14 mouse cellular contexts compared by ENCODE assay signal in the genomic region with DNA sequence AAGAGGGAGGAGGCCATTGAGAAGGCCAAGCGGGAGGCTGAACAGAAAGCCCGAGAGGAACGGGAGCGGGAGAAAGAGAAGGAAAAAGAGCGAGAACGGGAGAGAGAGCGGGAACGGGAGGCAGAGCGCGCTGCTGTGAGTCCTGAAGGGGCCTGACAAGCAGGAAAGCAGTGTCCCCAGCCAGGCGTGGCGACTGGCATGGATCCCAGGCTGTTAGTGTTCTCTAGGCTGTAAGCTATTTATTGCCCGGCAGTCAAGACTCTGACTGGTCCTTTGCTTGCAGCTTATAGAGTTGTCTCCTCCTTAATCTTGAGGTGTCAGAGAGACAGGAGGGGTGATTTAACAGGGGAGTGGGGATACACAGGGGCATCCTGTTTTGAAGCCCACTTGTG. TPM values are rescaled to one million over a fixed set of nuclear protein-coding genes. Genes with fewer than 3 reads are reported as not detected.
DNase-seq lines count a peak whose midpoint lies in the region; TF ChIP-seq lines count a peak whose summit lies in the region.
"Had no signal": no experiment of that assay in that cellular context is flagged by ENCODE, and none has a peak within 500 bp of the region (broad histone marks: within the 10 kb centered on the region; RNA-seq: fewer than 3 reads in every experiment).

No protein-coding gene starts in this region.

- no peak for TF ChIP-seq POLR2A in small intestine, adult 2 months (IDR thresholded peaks at IDR 0.05; ENCODE audit: low read depth, low read length)

- peaks cover 95% of the 10 kb centered on the region for H3K36me3 ChIP-seq in heart, embryonic 10.5 days
- peaks cover 91% of the 10 kb centered on the region for H3K36me3 ChIP-seq in small intestine, adult 2 months (ENCODE audit: control insufficient read depth, insufficient read depth, low read length)

- intact Hi-C loops in heart, postnatal 14 days (cut with DNase I), result no loop called here
- intact Hi-C loops in left cerebral cortex, postnatal 10 days (cut with DNase I), result no loop called here

- no peak overlapping the region for H3K27ac ChIP-seq in heart, embryonic 10.5 days
- peak overlapping the region; percentile 44; the same call in 1 of the 2 replicates for H3K27ac ChIP-seq in small intestine, adult 2 months (ENCODE audit: insufficient read depth, low read depth, low read length)
- H3K27ac ChIP-seq: heart, embryonic 15.5 days; limb, embryonic 13.5 days had no signal

- no peaks in the 10 kb centered on the region for H3K9me3 ChIP-seq in heart, embryonic 10.5 days
- H3K9me3 ChIP-seq: heart, embryonic 15.5 days; limb, embryonic 13.5 days had no signal

- H3K4me1 ChIP-seq in heart, embryonic 10.5 days, result 0 out of 2 replicates have a peak, but pooled peaks cover 5% of the 10 kb centered on the region
- H3K4me1 ChIP-seq in small intestine, adult 2 months (ENCODE audit: control insufficient read depth, insufficient read depth, insufficient read length, low read length), result peaks cover 14% of the 10 kb centered on the region
- H3K4me1 ChIP-seq: limb, embryonic 13.5 days had no signal

- no peaks in the 10 kb centered on the region for H3K27me3 ChIP-seq in heart, embryonic 10.5 days (ENCODE audit: insufficient read depth, poor library complexity, severe bottlenecking)
- H3K27me3 ChIP-seq in small intestine, adult 2 months (ENCODE audit: control insufficient read depth, insufficient read depth, low read length), result no peaks in the 10 kb centered on the region
- H3K27me3 ChIP-seq: CH12.LX; heart, embryonic 15.5 days; limb, embryonic 13.5 days had no signal

- WGBS in heart, embryonic 10.5 days, result 92% methylated on average over 13 of the region's 13 CpGs
- WGBS in small intestine, adult 2 months, result 27% methylated on average over 13 of the region's 13 CpGs

- DNase-seq in heart, postnatal 14 days, result peak; percentile 57 to 60
- no peak for DNase-seq in heart, embryonic 10.5 days (ENCODE audit: low spot score)
- DNase-seq in ovary, postnatal 14 days (ENCODE audit: low spot score), result peak; percentile 25
- no peak for DNase-seq in ovary, postnatal 36 days (ENCODE audit: low spot score)
- peak; percentile 75 for DNase-seq in kidney, postnatal 14 days
- no peak for DNase-seq in left cerebral cortex, postnatal 10 days (ENCODE audit: extremely low spot score in 1 of 2, low spot score in 2 of 2)
- DNase-seq in right cerebral cortex, postnatal 14 days, result no peak
- DNase-seq: cerebellum, adult 11-12 months; thymus, adult 18-20 months had no signal

- TF ChIP-seq CTCF in small intestine, adult 2 months (IDR thresholded peaks at IDR 0.05; ENCODE audit: extremely low read depth, insufficient read length, insufficient replicate concordance, low read depth, low read length), result no peak

- no peak overlapping the region for H3K4me3 ChIP-seq in heart, embryonic 10.5 days
- no peak overlapping the region for H3K4me3 ChIP-seq in small intestine, adult 2 months (ENCODE audit: low read depth, low read length)
- H3K4me3 ChIP-seq: erythroblast, embryonic 14.5 days; heart, embryonic 15.5 days; limb, embryonic 13.5 days had no signal

RNA-seq across cellular contexts. Expression of a gene that starts 35.9 kb away (rescaled TPM):
- not detected for total RNA-seq in heart, postnatal 14 days (2021)
- 0.10 and 0.15 TPM in 2 replicates for polyA plus RNA-seq in heart, embryonic 10.5 days (2016; fragmentation: Nextera tagmentation; extraction: Ambion mirVana)
- polyA plus RNA-seq in small intestine, adult 2 months (2012; rRNA removed), result 0.11 and 0.38 TPM in 2 replicates
- 10 to 100 TPM; 52.1 to 54.9 TPM for total RNA-seq in left cerebral cortex, postnatal 10 days (2021)
- total RNA-seq: CH12.LX had no signal
- polyA plus RNA-seq: erythroblast, embryonic 14.5 days; heart, embryonic 15.5 days had no signal

Comparison
In these comparisons a context has a peak if more than half of its experiments do, and no peak if none do; other contexts are left out.
1. DNase-seq: peak in heart, postnatal 14 days (2 of 2), ovary, postnatal 14 days (single experiment) and kidney, postnatal 14 days (single experiment); none in heart, embryonic 10.5 days (single experiment), ovary, postnatal 36 days (single experiment), left cerebral cortex, postnatal 10 days (0 of 2) and right cerebral cortex, postnatal 14 days (single experiment).
2. RNA of a gene that starts 35.9 kb away (total RNA-seq): 52.1 to 54.9 TPM in left cerebral cortex, postnatal 10 days; not detected in heart, postnatal 14 days; every median in the first group is over 10 times any median in the second.